Mouse (Mus musculus) retina, embryonic 14.5 days (tissue): ENCODE results near the gene Vamp8.

ENCODE experiments used
- DNase-seq: peaks from one replicate; pipeline ENCODE4 v3.0.0-alpha.2; 2015; ENCODE audit warnings: low spot score

The Vamp8 gene

DNA sequence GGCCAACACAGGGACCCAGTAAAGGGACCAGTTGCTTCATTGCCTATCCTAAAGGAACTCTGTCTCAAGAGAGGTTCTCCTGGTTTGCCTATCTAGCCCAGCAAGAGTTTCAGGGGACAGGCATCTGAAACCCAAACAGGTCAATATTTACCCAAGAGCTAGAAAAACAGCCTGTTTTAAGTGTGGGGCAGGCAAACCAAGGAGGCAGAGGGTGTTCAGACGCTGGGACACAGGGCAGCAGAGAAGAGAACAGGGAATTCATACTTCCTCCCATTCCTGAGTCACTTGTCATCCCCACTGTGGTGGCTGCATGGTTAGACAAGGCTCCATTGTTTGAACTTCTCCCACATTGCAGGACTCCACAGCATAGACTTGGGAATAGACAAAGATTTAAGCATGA, 18.9 kb downstream of the Vamp8 start:
- no peak for DNase-seq

GRCm38 (mm10) chr6:72371147-72371546, 19.4 kb downstream of the Vamp8 start:
- no peak for DNase-seq

DNA sequence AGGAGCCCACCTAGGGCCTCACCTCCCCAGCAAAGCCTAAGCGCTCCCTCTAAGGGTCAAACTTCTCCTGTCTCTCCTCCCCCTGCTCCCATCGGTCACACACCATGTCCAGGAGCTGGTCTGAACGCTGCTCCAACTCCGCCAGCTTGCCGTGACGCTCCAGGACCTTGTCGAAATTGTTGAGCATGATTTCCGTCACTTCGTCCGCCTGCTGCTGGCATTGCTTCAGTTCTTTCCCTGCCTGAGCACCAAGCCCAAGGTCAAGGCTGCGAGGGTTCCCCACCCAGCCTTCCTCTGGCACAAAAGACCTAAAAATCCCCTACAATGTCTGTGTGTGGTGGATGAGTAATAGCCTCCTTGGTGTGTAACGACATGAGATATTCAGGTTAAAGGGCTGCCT, 20.4 kb downstream of the Vamp8 start:
- no peak for DNase-seq

GRCm38 (mm10) chr6:72369557-72369956, 20.9 kb downstream of the Vamp8 start:
- DNase-seq: no peak

- DNase-seq: no peak
Measured at GRCm38 (mm10) chr6:72367460-72367974, 23.0 kb downstream of the Vamp8 start.

DNA sequence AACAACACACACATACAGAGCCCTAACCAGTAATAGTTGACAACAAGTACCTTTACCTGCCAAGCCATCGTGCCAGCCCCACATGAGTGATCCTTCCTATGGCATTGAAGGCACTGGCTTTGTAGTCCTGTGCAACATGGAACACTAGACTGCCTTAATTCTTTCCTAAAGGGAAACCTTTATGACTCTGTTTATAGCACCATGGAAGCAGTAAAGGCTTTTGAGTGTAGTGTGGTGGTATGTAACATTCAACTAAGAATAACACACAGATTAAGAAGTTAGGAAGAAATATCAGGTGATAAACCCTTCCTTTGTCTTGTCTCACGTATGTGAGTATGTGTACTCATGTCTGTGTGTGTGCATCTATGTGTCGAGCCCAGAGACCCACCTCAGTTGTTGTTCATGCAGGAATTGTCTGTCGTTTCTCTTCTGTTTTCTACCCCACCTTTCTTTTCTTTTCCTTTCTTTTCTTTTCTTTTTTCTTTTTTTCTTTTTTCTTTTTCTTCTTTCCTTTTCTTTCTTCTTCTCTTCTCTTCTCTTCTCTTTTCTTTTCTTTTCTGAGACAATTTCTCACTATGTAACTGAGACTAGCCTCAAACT, 23.6 kb downstream of the Vamp8 start, which contains the start of gene Rnf181:
Rnf181 (minus strand) TSS at position 113 of the 600 bp plus-strand sequence.
- no peak for DNase-seq

GRCm38 (mm10) chr6:72366304-72366703, 24.2 kb downstream of the Vamp8 start:
- no peak for DNase-seq

DNA sequence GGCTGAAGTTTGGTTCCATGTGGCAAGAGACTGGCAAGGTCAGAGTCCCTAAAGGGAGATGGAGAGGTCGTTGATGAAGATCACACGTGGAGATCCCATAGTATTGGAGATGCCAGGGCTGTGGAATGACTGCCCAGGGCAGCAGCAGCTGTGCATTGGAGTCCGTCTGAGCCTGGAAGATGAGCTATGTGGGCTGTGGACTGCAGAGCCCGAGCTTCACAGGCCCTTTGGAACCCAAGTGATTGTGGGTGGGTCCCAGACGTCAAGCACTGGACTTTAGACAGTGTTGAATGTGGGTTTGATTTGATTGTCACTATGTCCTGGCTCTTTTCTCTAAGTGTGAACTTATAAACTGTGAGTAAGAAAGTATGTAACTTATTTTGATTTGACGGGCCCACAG, 25.5 kb downstream of the Vamp8 start:
- DNase-seq: no peak

DNA sequence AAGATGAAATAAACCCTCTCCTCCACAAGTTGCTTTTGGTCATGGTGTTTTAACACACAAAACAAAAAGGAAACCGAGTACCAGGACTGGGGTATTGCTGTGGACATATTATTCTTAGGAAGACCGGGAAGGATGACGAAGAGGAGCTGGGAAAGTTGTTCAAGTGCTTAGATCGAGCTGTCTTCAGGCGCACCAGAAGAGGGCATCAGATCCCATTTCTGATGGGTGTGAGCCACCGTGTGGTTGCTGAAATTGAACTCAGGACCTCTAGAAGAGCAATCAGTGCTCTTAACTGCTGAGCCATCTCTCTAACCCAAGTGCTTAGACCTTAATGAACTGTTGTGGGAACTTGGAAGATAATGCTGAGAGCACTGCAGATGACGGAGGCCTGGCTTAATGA, 26.5 kb downstream of the Vamp8 start:
- DNase-seq: no peak

DNA sequence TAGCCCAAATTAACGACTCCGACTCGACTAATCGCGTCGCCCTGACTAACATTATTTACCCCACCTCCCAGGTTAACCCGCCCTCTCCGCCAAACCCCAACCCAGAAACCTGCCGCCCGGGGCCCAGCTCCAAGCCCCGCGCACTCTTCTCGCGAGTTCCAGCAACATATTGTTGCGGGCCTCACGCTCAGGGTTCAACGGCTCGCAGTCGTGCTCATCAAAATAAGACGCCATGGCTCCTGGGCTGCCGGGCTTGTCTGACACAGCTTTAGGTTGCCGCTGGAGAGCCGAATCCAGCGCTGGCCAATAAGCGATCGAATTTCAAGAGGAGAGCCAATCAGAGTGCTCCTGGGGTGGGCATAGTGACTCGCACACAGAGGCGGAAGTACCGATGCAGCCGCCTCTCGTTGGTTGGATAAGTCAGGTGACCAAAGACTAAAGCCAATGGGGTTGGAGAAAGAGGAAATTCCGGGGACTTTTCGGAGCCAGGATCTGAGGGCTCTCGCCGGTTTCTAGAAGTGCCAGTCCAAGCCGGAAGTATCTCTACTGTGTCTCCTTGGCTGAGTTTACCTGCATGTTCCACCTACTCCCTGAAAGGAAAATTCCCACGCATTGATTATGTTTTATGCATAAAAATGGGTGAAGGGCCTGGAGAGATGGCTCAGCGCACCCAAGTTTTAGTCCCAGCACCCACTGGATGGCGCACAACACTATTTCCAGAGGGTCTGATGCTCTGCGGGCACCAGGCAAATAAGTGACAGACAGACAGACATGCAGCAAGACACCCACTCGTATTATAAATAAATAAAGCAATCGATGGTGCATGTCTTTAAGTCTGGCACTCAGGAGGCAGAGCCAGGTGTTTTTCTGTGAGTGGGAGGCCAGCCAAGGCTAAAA, 28.1 kb downstream of the Vamp8 start:
- peak; percentile 99 for DNase-seq

DNA sequence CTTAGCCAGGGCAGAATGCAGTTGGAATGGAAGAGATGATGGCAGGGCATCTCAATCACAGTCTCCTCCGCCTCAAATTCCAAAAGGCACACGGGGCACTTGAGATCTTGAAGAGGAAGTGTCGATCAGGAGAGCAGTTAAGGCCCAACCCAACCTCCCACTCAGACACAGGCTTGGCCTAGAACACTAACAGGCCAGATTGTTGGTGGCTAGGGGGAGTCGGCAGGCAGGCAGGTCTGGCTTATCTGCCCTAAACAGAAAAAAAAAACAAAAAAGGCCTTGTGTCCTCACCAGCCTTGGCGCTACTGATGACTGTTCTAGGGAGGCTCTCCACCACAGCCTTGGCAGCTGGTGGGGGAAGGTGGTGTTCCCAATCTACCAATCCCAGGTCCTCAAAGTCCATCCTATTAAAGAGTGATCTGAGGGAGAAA, 29.4 kb downstream of the Vamp8 start:
- no peak for DNase-seq

- no peak for DNase-seq
Measured at GRCm38 (mm10) chr6:72360599-72360935, 29.9 kb downstream of the Vamp8 start.

- DNase-seq: no peak
Measured at GRCm38 (mm10) chr6:72359891-72360598, 30.5 kb downstream of the Vamp8 start.

DNA sequence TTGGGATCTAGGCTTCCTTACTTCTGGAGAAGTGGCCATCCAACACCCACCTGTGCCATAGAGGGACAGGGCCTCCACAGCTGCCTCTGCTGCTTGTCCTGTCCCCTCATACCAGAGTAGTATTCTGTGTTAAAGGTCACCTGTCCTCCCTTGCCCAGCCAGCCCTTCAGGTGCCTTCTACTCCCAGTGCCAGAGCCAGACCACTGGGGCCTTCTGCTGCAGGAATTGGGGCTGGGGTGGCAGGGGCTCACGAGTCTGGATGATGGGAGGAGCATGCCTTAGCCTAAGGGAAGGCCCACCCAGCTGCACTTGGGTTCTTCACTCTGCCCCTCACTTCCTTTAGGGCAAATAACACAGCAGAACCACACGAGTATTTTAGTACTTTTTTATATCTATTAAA, 31.2 kb downstream of the Vamp8 start:
- DNase-seq: no peak

GRCm38 (mm10) chr6:72358086-72358764, 32.3 kb downstream of the Vamp8 start:
- no peak for DNase-seq

DNA sequence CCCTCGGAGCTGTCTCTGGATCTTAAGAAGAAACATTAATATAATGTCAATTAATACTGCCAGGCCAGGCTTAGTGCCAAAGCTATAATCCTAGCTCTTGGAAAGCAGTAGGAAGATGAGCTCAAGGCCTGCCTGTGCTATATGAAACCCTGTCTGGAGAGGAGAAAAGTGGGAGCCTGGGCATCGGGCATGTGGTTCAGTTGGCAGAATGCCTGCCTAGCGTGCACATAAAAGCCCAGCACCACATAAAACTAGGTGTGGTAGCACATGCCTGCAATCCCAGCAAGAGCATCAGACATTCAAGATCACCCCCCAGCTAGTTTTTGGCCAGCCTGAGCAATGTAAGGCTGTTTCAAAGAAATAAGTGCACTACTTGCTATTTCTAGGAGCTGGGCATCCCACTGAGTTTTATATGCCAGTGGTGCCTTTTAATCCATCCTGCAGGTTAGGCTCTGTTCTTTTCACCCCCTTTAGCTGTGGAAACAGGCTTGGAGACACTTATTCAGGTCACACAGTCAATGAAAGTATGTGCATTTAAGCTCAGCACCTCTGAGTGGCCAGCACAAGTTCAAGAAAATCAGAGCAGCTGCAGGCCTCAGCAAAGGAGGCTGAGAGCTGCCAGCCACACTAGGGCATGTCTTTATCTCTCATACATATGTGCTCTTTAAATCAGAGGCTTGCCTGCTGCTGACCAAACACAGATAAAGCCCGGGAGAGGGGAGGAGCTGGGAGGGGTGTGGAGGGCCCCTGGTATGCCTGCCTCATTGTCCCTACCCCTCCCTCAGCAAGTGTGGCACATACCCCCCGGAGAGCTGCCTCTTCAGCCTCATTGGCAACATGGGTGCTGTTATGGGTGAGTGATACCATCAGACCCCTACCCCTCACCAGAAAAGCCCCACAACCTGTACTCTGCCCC, 33.1 kb downstream of the Vamp8 start:
- no peak for DNase-seq

DNA sequence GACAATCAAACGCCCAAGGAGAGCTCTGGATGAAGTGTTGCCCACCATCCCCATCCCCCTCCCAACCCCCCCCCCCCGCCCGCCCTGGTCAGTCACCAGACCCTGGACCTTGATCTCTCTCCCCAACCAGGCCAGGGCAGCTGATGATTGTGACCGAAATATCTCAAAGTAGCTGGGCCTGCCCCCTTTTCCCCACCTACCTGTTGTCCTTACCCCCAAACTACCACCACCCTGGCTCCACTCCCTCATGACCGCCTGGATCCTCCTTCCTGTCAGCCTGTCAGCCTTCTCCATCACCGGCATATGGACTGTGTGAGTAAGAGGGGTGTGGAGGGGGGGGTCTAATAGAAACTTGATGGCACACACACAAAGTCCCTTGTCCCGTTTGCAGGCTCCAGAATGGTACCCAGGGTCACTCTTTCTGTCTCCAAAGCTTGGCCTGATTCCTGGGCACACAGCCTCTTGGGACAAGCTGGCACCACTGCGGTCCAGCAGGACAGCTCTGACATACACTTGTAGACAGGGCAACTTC, 34.4 kb downstream of the Vamp8 start:
- DNase-seq: no peak

DNA sequence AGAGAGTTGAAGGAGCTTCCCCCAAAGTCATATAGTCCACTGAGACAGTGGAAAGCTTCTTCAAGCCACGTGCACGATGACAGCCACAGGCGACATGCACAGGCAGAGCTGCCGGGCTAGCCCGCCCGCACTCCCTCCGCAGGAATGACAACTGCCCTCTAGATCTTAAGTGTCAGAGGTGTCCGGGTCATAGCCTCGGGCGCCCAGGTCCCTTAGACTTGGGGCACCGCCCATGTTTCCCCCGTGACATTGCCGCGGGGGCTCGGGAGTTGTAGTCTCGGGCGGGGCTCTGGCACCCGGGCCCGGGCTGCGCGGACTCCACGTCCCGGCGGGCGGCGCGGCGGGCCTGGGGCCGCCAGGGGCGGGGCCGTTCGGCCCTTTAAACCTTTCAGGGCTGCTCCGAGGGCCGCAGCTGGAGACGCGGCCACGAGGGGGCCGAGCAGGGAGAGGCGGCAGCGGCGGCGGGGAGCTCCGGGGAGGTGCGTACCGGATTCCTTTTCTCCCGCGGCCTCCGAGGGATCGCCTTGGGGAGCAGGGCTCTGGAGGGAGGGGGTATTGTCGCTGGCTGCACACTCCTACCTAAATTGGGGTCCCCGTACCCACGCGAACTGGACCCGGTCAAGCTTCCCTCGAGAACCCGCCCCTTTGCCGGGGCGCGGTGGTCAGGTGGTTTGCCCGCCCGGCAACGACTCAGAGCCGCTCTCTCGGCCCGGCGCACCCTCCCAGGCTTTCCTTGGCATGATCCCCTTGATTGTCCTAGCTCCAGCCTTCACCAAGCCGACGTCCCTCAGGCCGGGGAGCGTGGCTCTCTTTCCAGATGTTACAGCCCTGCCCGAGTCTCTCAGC, 35.2 kb downstream of the Vamp8 start, which contains the start of gene Tmem150a:
Tmem150a (plus strand) TSS at position 382 of the 846 bp plus-strand sequence.
- DNase-seq: peak; percentile 81

DNA sequence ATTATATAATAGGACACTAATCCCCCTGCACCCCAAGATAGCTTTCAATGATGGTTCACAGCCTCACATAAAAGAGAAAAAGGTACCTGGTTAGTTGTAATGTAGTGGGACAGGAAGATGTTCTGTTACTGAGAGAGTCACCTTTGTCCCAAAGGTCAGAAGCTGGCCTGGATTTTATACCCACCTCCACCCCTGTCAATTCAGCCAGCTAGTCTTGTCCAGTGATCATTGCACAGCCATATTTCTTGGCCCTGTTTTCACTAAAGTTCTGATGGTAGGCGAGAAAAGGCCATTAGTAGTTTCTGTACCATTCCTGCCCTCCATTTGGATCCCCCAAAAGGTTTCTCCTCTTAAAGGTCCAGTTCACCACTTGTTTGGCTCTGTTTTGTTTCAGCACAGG, 36.5 kb downstream of the Vamp8 start:
- no peak for DNase-seq
